Mouse (Mus musculus) heart, postnatal 0 days (tissue): ENCODE results near the gene Tcl1b1. TPM values are rescaled to one million over a fixed set of nuclear protein-coding genes. Genes with fewer than 3 reads are reported as not detected.

ENCODE experiments used
- ATAC-seq: fragments of 200-750 bp; cut with Nextera tagmentation; 2 replicates; pipeline ENCODE4 v1.8.0; 2017; ENCODE audit warnings: low read depth, moderate number of reproducible peaks, moderate library complexity; ENCODE audit not compliant: insufficient read depth
- DNase-seq: peaks from one replicate; pipeline ENCODE4 v3.0.0-alpha.2; 2016; ENCODE audit warnings: low spot score
- H3K27ac ChIP-seq: fragments of 300-500 bp; sonication (generic); 2 replicates; pipeline ENCODE4 v1.5.1; 2014; ENCODE audit warnings: low read depth, mild to moderate bottlenecking
- H3K27me3 ChIP-seq: fragments of 300-500 bp; sonication (generic); 2 replicates; pipeline ENCODE4 v1.6.1; 2014; ENCODE audit warnings: low read length, mixed read lengths; ENCODE audit not compliant: control insufficient read depth, insufficient read depth
- H3K36me3 ChIP-seq: fragments of 300-500 bp; sonication (generic); replicated peaks from 2 replicates; pipeline ENCODE4 v1.6.1; 2014; ENCODE audit warnings: low read length, mixed read lengths; ENCODE audit not compliant: control insufficient read depth, insufficient read depth
- H3K4me1 ChIP-seq: fragments of 300-500 bp; sonication (generic); 2 replicates; pipeline ENCODE4 v1.6.1; 2014; ENCODE audit warnings: antibody characterized with exemption; ENCODE audit not compliant: control insufficient read depth, insufficient read depth
- H3K4me2 ChIP-seq: fragments of 300-500 bp; sonication (generic); 2 replicates; pipeline ENCODE4 v1.6.1; 2014; ENCODE audit warnings: low read depth, mild to moderate bottlenecking, low read length, moderate library complexity
- H3K4me3 ChIP-seq: fragments of 300-500 bp; sonication (generic); 2 replicates; pipeline ENCODE4 v1.5.1; 2014; ENCODE audit warnings: low read depth, low read length
- H3K9ac ChIP-seq: fragments of 300-500 bp; sonication (generic); replicated peaks from 2 replicates; pipeline ENCODE4 v1.6.1; 2014; ENCODE audit warnings: low read depth, low read length, mixed read lengths
- H3K9me3 ChIP-seq: fragments of 300-500 bp; sonication (generic); replicated peaks from 2 replicates; pipeline ENCODE4 v1.6.1; 2016; ENCODE audit warnings: low read length; ENCODE audit not compliant: control insufficient read depth
- CTCF ChIP-seq: IDR thresholded peaks from 2 replicates; pipeline ENCODE4 v1.5.1; 2016; ENCODE audit warnings: antibody characterized with exemption, control low read depth, low read depth
- EP300 ChIP-seq: IDR thresholded peaks from 2 replicates; pipeline ENCODE4 v1.6.1; 2016; ENCODE audit warnings: antibody characterized with exemption, low read depth
- WGBS: fragments of 180-500 bp; shearing (Covaris S2); extraction: QIAGEN DNeasy Blood & Tissue Kit; methylation state at CpG from one replicate; pipeline ENCODE4 v1.1.7; 2014; 5-methylcytosine and 5-hydroxymethylcytosine counted together
- polyA plus RNA-seq: library from polyadenylated mRNA; unstranded; fragments of >200 nt; fragmentation: Nextera tagmentation; extraction: Ambion mirVana; gene quantifications from 2 replicates; pipeline ENCODE4 v1.2.1, GENCODE M21; 2015
- total RNA-seq: library from RNA; depleted of rRNA; stranded (reverse); fragments of >200 nt; gene quantifications from 2 replicates; pipeline ENCODE4 v1.2.3, GENCODE M21; 2014; ENCODE audit warnings: low replicate concordance; rRNA removed

Tcl1b1 gene
- total and polyA plus RNA-seq, 2 experiments from 2014 or later, result not detected

GRCm38 (mm10) chr12:105209231-105209630, 49.7 kb downstream of the Tcl1b1 start:
- H3K9ac ChIP-seq, result no peak overlapping the region
- no peak for TF ChIP-seq EP300
- TF ChIP-seq CTCF, result no peak
- no peak for DNase-seq
- no peak overlapping the region for H3K27ac ChIP-seq
- no peaks in the 10 kb centered on the region for H3K27me3 ChIP-seq
- no peaks in the 10 kb centered on the region for H3K4me1 ChIP-seq
- WGBS, result 87% methylated on average over 7 of the region's 7 CpGs
- H3K4me2 ChIP-seq, result no peak overlapping the region
- no peak overlapping the region for H3K4me3 ChIP-seq
- ATAC-seq, result no peak
- no peaks in the 10 kb centered on the region for H3K36me3 ChIP-seq
- no peaks in the 10 kb centered on the region for H3K9me3 ChIP-seq

Other genes starting within 250 kb of the Tcl1b1 start
- gene Syne3, start 149.9 kb upstream of the Tcl1b1 start, total RNA-seq, result 5.0 TPM in 2 replicates
- 1.8 TPM in 2 replicates for gene Syne3, start 149.9 kb upstream of the Tcl1b1 start, polyA plus RNA-seq
- gene Glrx5, start 127.0 kb upstream of the Tcl1b1 start, total RNA-seq, result 44.7 and 87.7 TPM in 2 replicates
- 210 and 217 TPM in 2 replicates for gene Glrx5, start 127.0 kb upstream of the Tcl1b1 start, polyA plus RNA-seq
- not detected in 2 replicates for gene Tcl1b2, start 13.7 kb upstream of the Tcl1b1 start, total RNA-seq
- gene Tcl1b2, start 13.7 kb upstream of the Tcl1b1 start, polyA plus RNA-seq, result not detected in 2 replicates
- gene Tcl1b5, start 16.7 kb downstream of the Tcl1b1 start, total RNA-seq, result not detected in 2 replicates
- gene Tcl1b5, start 16.7 kb downstream of the Tcl1b1 start, polyA plus RNA-seq, result not detected in 2 replicates
- not detected in 2 replicates for gene Tcl1b3, start 31.4 kb downstream of the Tcl1b1 start, total RNA-seq
- gene Tcl1b3, start 31.4 kb downstream of the Tcl1b1 start, polyA plus RNA-seq, result not detected in 2 replicates
- not detected in 2 replicates for gene Tcl1b4, start 42.3 kb downstream of the Tcl1b1 start, total RNA-seq
- not detected in 2 replicates for gene Tcl1b4, start 42.3 kb downstream of the Tcl1b1 start, polyA plus RNA-seq
- not detected in 2 replicates for gene Tcl1, start 63.1 kb downstream of the Tcl1b1 start, total RNA-seq
- gene Tcl1, start 63.1 kb downstream of the Tcl1b1 start, polyA plus RNA-seq, result not detected in 2 replicates
- not detected in 2 replicates for gene Tunar, start 174.2 kb downstream of the Tcl1b1 start, total RNA-seq
- not detected in 2 replicates for gene Tunar, start 174.2 kb downstream of the Tcl1b1 start, polyA plus RNA-seq